Mouse (Mus musculus): ENCODE measurements around the gene Cuedc1. TPM values are rescaled to one million over a fixed set of nuclear protein-coding genes. Genes with fewer than 3 reads are reported as not detected.

Gene Cuedc1
- total and polyA plus RNA-seq, 3 experiments = 1.0 to 4.8 TPM; not detected in 1

DNA sequence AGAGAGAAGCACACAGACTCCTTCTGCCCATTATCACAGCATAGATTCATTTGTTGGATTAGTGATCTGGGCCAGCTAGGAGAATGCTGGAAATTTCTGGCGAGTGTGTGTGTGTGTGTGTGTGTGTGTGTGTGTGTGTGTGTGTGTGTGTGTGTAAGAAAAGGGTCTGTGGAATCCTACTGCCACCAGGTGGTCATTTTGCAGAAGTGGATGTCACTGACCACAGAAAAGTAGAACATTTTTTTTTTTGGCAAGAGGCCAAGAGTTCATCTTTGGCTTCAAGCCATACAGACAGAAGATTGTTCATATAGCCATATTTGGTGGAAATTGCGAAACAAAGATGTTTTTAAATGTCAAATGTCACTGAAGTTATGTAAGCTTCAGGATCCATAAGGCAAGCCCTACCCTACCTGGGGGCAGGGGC is 99.3 kb downstream of the Cuedc1 start (continued):
- TF ChIP-seq MYC (IDR thresholded peaks at IDR 0.05; ENCODE audit: low read depth, low read length) (0 out of 2 replicates have a peak, but pooled peaks have one; percentile 41), ZKSCAN1 (IDR thresholded peaks at IDR 0.05; ENCODE audit: low read depth, low read length) (no peak; the same call in 1 of the 2 replicates), CTCF (IDR thresholded peaks at IDR 0.05 in 2 of 3, conservative IDR thresholded peaks at IDR 0.05 in 1 of 3; ENCODE audit: control insufficient read depth in 1 of 3, insufficient read depth in 1 of 3, low read depth in 2 of 3, low read length in 3 of 3, poor library complexity in 1 of 3, severe bottlenecking in 1 of 3) (peak; percentile 45 to 90 (median 63)), SMC3 (IDR thresholded peaks at IDR 0.05; ENCODE audit: low read depth, low read length) (peak; percentile 91), NRF1 (IDR thresholded peaks at IDR 0.05; ENCODE audit: insufficient read depth, low read depth, low read length, poor library complexity, severe bottlenecking) (no peak), MAX (IDR thresholded peaks at IDR 0.05; ENCODE audit: low read length) (no peak), MAZ (IDR thresholded peaks at IDR 0.05; ENCODE audit: low read depth, low read length) (no peak), UBTF (IDR thresholded peaks at IDR 0.05; ENCODE audit: borderline replicate concordance, insufficient read depth, low read depth, low read length) (no peak), TAL1 (IDR thresholded peaks at IDR 0.05; ENCODE audit: low read length) (no peak), ELF1 (IDR thresholded peaks at IDR 0.05; ENCODE audit: low read depth, low read length) (peak; percentile 24; the same call in 1 of the 2 replicates), GATA1 (IDR thresholded peaks at IDR 0.05; ENCODE audit: low read depth, low read length) (no peak), NELFE (IDR thresholded peaks at IDR 0.05; ENCODE audit: low read depth, low read length) (no peak), EP300 (IDR thresholded peaks at IDR 0.05; ENCODE audit: low read depth in 1 of 2, low read length in 2 of 2) (no peak), MXI1 (IDR thresholded peaks at IDR 0.05; ENCODE audit: low read depth, low read length) (no peak), BHLHE40 (IDR thresholded peaks at IDR 0.05; ENCODE audit: borderline replicate concordance, low read depth, low read length) (0 out of 2 replicates have a peak, but pooled peaks have one; percentile 11), USF1 (IDR thresholded peaks at IDR 0.05; ENCODE audit: low read depth, low read length) (no peak), RCOR1 (IDR thresholded peaks at IDR 0.05; ENCODE audit: low read depth, low read length) (no peak), MEF2A (IDR thresholded peaks at IDR 0.05; ENCODE audit: extremely low read depth, insufficient replicate concordance, low read depth, low read length, poor library complexity, severe bottlenecking) (no peak), JUND (IDR thresholded peaks at IDR 0.05; ENCODE audit: low read depth, low read length) (no peak), POLR2A (IDR thresholded peaks at IDR 0.05; ENCODE audit: control insufficient read depth in 1 of 2, insufficient read depth in 1 of 2, low read depth in 1 of 2, low read length in 2 of 2, poor library complexity in 1 of 2) (no peak), HCFC1 (IDR thresholded peaks at IDR 0.05; ENCODE audit: low read depth, low read length) (no peak)

- Histone ChIP-seq H3K27me3 (ENCODE audit: control insufficient read depth in 1 of 2, insufficient read depth in 2 of 2, low read length in 2 of 2) (no peaks in the 10 kb centered on the region), H3K79me2 (ENCODE audit: control insufficient read depth, insufficient read depth, low read length, poor library complexity) (no peaks in the 10 kb centered on the region), H3K36me3 (ENCODE audit: control insufficient read depth in 1 of 2, insufficient read depth in 2 of 2, low read length in 2 of 2) (peaks cover 0 to 17% of the 10 kb centered on the region in 2 experiments; a peak in 2 of 4 replicates), H3K27ac (ENCODE audit: control insufficient read depth, low read depth, low read length) (no peak overlapping the region), H3K4me1 (ENCODE audit: control insufficient read depth in 1 of 2, insufficient read depth in 2 of 2, low read length in 2 of 2) (peaks cover 3 to 15% of the 10 kb centered on the region in 2 experiments), H3K4me3 (ENCODE audit: control insufficient read depth in 1 of 2, insufficient read depth in 1 of 2, low read depth in 2 of 2, low read length in 2 of 2) (no peak overlapping the region), H3K9ac (ENCODE audit: control insufficient read depth, low read depth, low read length, poor library complexity, severe bottlenecking) (no peak overlapping the region), H3K9me3 (replicated peaks; ENCODE audit: insufficient read depth, low read length) (no peaks in the 10 kb centered on the region)
- TF ChIP-seq SMC3 (IDR thresholded peaks at IDR 0.05; ENCODE audit: low read depth, low read length) (no peak), ZNF384 (IDR thresholded peaks at IDR 0.05; ENCODE audit: low read depth, low read length) (no peak), TBP (IDR thresholded peaks at IDR 0.05; ENCODE audit: low read depth, low read length) (no peak), NELFE (IDR thresholded peaks at IDR 0.05; ENCODE audit: low read depth, low read length) (no peak), TAL1 (IDR thresholded peaks at IDR 0.05; ENCODE audit: low read length) (no peak)
- no peak for DNase-seq (ENCODE audit: low read depth, low spot score)
Measured at GRCm38 (mm10) chr11:88198223-88198622, 100.4 kb downstream of the Cuedc1 start.

Measured in MEL (cell line).